Mouse (Mus musculus): ENCODE results near the gene Ddx51. TPM values are rescaled to one million over a fixed set of nuclear protein-coding genes. Genes with fewer than 3 reads are reported as not detected.

Ddx51 gene
- total and polyA plus RNA-seq, 2 experiments from 2014 or later = 2.6 to 4.4 TPM

DNA sequence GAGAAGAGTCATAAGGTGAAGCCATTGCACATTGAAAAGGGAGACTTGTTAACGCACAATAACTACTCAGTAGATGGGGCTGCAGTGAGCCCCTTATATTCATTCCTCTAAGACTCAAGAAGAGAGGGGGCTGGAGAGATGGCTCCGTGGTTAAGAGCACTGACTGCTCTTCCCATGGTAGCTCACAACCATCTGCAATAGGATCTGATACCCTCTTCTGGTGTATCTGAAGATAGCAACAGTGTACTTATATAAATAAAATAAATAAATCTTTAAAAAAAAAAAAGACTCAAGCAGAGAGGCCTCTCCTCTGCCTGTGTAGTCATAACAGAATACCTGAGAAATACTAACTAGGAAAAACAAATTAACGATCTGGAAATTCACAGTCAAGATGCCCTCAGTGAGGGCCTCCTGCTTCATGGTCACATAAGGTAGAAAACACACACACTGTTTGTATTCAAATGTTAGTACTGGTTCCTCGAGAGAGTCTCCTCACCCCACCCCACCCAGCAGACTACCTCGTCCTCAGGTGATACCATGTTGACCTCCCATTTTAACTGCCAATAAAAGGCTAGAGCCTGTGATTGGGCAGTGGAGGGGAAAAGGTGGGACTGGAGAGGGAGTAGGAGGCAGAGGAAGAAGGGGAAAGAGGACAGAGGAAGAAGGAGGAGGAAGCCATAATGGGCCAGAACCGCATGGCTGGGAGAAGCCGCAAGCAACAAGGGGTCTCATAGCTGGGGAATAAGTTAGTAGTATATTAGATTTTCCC lies 14.8 kb upstream of the Ddx51 start:
- Histone ChIP-seq H3K4me3 (ENCODE audit: low read depth, low read length) (no peak overlapping the region), H3K27me3 (ENCODE audit: control insufficient read depth, insufficient read depth, low read length) (0 out of 2 replicates have a peak, but pooled peaks cover 5% of the 10 kb centered on the region), H3K27ac (ENCODE audit: low read depth) (no peak overlapping the region), H3K9ac (replicated peaks; ENCODE audit: low read depth, low read length) (no peak overlapping the region), H3K36me3 (replicated peaks; ENCODE audit: control insufficient read depth, insufficient read depth, low read length) (no peaks in the 10 kb centered on the region), H3K4me1 (ENCODE audit: control insufficient read depth, insufficient read depth) (no peaks in the 10 kb centered on the region), H3K9me3 (replicated peaks; ENCODE audit: control insufficient read depth, low read length) (no peaks in the 10 kb centered on the region), H3K4me2 (ENCODE audit: low read depth, low read length) (no peak overlapping the region)
- DNase-seq (ENCODE audit: low spot score) (no peak), ATAC-seq (ENCODE audit: insufficient read depth, low read depth) (no peak)
- TF ChIP-seq EP300 (IDR thresholded peaks at IDR 0.05; ENCODE audit: low read depth) (no peak), CTCF (IDR thresholded peaks at IDR 0.05; ENCODE audit: low read depth) (no peak)
- WGBS = 72% methylated on average over 7 of the region's 7 CpGs

DNA sequence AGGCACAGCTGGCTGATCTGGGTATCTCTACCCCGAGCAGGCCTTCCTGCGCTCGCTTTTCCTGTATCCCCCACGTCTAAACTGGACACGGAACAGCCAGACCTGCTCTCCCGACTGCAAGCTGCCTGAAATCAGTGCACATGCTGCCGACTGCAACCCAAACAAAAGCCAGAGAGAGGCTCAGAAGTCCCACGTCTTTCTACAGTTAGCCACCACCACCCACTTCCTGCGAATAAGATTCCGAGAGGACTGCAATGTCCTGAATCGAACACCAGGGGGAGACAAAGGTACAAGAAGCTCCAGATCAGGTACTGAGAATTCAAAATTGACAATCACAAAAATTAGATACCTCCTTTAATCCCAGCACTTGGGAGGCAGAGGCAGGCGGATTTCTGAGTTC lies 13.8 kb upstream of the Ddx51 start:
- ATAC-seq (ENCODE audit: insufficient read depth, low read depth) (no peak), DNase-seq (ENCODE audit: low spot score) (peak; percentile 80)
- peak overlapping the region; percentile 39 for H3K4me2 ChIP-seq (ENCODE audit: low read depth, low read length)
- no peak overlapping the region for H3K9ac ChIP-seq (replicated peaks; ENCODE audit: low read depth, low read length)
- H3K4me3 ChIP-seq (ENCODE audit: low read depth, low read length) = no peak overlapping the region
- no peaks in the 10 kb centered on the region for H3K4me1 ChIP-seq (ENCODE audit: control insufficient read depth, insufficient read depth)
- H3K36me3 ChIP-seq (replicated peaks; ENCODE audit: control insufficient read depth, insufficient read depth, low read length) = no peaks in the 10 kb centered on the region
- TF ChIP-seq EP300 (IDR thresholded peaks at IDR 0.05; ENCODE audit: low read depth) = no peak
- peak; percentile 81 for TF ChIP-seq CTCF (IDR thresholded peaks at IDR 0.05; ENCODE audit: low read depth)
- no peaks in the 10 kb centered on the region for H3K9me3 ChIP-seq (replicated peaks; ENCODE audit: control insufficient read depth, low read length)
- H3K27ac ChIP-seq (ENCODE audit: low read depth) = no peak overlapping the region
- 19% methylated on average over 12 of the region's 12 CpGs for WGBS
- H3K27me3 ChIP-seq (ENCODE audit: control insufficient read depth, insufficient read depth, low read length) = 0 out of 2 replicates have a peak, but pooled peaks cover 5% of the 10 kb centered on the region

DNA sequence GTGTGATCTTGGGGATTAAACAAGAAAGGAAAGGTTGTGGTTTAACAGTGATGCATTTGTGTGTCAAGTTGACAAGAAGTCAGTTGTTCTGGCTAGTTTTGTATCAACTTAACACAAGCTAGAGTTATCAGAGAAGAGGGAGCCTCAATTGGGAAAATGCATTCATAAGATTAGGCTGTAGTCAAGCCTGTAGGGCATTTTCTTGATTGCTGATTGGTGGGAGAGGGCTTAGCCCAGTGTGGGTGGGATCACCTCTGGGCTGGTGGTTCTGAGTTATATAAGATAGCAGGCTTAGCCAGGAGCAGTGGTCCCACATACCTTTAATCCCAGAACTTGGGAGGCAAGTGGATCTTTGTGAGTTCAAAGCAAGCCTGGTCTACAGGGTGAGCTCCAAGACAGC lies 6.9 kb upstream of the Ddx51 start:
- ATAC-seq (ENCODE audit: insufficient read depth, low read depth) = no peak
- no peak for DNase-seq (ENCODE audit: low spot score)
- H3K27me3 ChIP-seq (ENCODE audit: control insufficient read depth, insufficient read depth, low read length) = no peaks in the 10 kb centered on the region
- H3K4me1 ChIP-seq (ENCODE audit: control insufficient read depth, insufficient read depth) = no peaks in the 10 kb centered on the region
- no peak overlapping the region for H3K27ac ChIP-seq (ENCODE audit: low read depth)
- H3K4me3 ChIP-seq (ENCODE audit: low read depth, low read length) = no peak overlapping the region
- H3K36me3 ChIP-seq (replicated peaks; ENCODE audit: control insufficient read depth, insufficient read depth, low read length) = peaks cover 47% of the 10 kb centered on the region
- no peak overlapping the region for H3K9ac ChIP-seq (replicated peaks; ENCODE audit: low read depth, low read length)
- no peak overlapping the region for H3K4me2 ChIP-seq (ENCODE audit: low read depth, low read length)
- H3K9me3 ChIP-seq (replicated peaks; ENCODE audit: control insufficient read depth, low read length) = no peaks in the 10 kb centered on the region
- TF ChIP-seq CTCF (IDR thresholded peaks at IDR 0.05; ENCODE audit: low read depth) (no peak), EP300 (IDR thresholded peaks at IDR 0.05; ENCODE audit: low read depth) (no peak)

DNA sequence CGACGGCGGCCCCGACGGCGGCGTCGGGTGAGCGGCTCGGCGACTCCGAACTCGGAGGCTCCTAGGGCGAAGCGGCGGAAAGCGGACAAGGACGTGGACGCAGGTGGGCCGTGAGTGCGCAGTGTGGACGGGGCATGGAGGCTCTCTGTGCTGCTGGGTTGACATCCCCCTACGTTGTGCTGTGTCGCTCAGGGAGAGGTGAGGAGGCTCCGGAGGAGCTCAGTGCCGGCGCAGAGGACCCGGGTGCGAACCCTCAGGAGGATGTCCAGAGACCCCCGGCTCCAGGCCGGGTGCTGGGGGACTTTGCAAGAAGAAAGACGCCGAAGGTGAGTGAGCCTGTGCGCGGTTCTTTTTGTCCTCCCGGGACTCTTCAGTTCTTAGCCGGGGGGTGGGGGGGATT lies 435 bp downstream of the Ddx51 start:
- TF ChIP-seq EP300 (IDR thresholded peaks at IDR 0.05; ENCODE audit: low read depth) = no peak
- no peak for TF ChIP-seq CTCF (IDR thresholded peaks at IDR 0.05; ENCODE audit: low read depth)
- DNase-seq (ENCODE audit: low spot score) (no peak), ATAC-seq (ENCODE audit: insufficient read depth, low read depth) (peak; percentile 29)
- H3K27me3 ChIP-seq (ENCODE audit: control insufficient read depth, insufficient read depth, low read length) = no peaks in the 10 kb centered on the region
- 2% methylated on average over 36 of the region's 37 CpGs for WGBS
- H3K36me3 ChIP-seq (replicated peaks; ENCODE audit: control insufficient read depth, insufficient read depth, low read length) = peaks cover 61% of the 10 kb centered on the region
- peak overlapping the region; percentile 98 for H3K4me2 ChIP-seq (ENCODE audit: low read depth, low read length)
- peaks cover 11% of the 10 kb centered on the region for H3K4me1 ChIP-seq (ENCODE audit: control insufficient read depth, insufficient read depth)
- no peak overlapping the region for H3K27ac ChIP-seq (ENCODE audit: low read depth)
- H3K4me3 ChIP-seq (ENCODE audit: low read depth, low read length) = peak overlapping the region; percentile 99
- no peaks in the 10 kb centered on the region for H3K9me3 ChIP-seq (replicated peaks; ENCODE audit: control insufficient read depth, low read length)
- peak overlapping the region; percentile 84 for H3K9ac ChIP-seq (replicated peaks; ENCODE audit: low read depth, low read length)

DNA sequence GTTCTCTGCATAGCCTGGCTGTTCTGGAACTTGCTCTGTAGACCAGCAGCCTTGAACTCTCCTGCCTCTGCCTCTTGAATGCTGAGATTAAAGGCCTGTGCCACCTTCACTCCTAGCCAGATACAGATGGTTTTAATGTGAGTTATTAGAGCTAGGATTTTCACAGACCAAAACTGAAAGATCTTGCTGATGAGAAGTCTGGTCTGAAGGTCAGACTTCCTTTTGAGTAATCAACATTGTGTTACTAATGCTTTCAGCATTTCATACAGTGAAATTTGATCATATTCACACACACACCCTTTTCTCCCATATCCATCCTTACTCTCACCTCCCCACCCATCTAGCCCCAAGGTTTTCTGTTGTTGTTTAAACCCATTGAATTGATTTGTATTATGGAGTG lies 6.4 kb downstream of the Ddx51 start:
- TF ChIP-seq EP300 (IDR thresholded peaks at IDR 0.05; ENCODE audit: low read depth) = no peak
- TF ChIP-seq CTCF (IDR thresholded peaks at IDR 0.05; ENCODE audit: low read depth) = no peak
- Histone ChIP-seq H3K27ac (ENCODE audit: low read depth) (no peak overlapping the region), H3K36me3 (replicated peaks; ENCODE audit: control insufficient read depth, insufficient read depth, low read length) (peaks cover 81% of the 10 kb centered on the region), H3K4me2 (ENCODE audit: low read depth, low read length) (no peak overlapping the region), H3K4me3 (ENCODE audit: low read depth, low read length) (no peak overlapping the region), H3K4me1 (ENCODE audit: control insufficient read depth, insufficient read depth) (no peaks in the 10 kb centered on the region), H3K27me3 (ENCODE audit: control insufficient read depth, insufficient read depth, low read length) (no peaks in the 10 kb centered on the region), H3K9ac (replicated peaks; ENCODE audit: low read depth, low read length) (no peak overlapping the region), H3K9me3 (replicated peaks; ENCODE audit: control insufficient read depth, low read length) (no peaks in the 10 kb centered on the region)
- DNase-seq (ENCODE audit: low spot score) = no peak
- ATAC-seq (ENCODE audit: insufficient read depth, low read depth) = no peak

DNA sequence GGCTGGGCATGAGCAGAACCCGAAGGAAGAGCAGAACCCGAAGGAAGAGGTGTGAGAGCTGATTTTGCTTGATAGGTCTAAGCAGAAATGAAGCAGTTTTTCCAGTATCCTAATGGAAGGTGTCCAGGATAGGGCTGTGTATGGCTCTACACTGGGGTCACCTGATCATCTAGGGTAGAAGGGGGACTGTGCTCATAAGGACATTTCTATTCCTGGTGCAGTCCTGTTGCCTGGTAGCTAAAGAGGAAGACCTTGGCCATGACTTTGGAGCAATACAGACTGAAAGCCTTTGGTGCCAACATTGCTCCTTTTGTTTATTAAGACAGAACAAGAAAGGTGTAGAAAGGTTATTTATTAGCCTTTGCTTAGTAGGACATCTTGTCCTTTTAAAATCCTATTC lies 10.8 kb downstream of the Ddx51 start:
- Histone ChIP-seq H3K27ac (ENCODE audit: low read depth) (no peak overlapping the region), H3K9me3 (replicated peaks; ENCODE audit: control insufficient read depth, low read length) (no peaks in the 10 kb centered on the region), H3K27me3 (ENCODE audit: control insufficient read depth, insufficient read depth, low read length) (no peaks in the 10 kb centered on the region), H3K4me1 (ENCODE audit: control insufficient read depth, insufficient read depth) (no peaks in the 10 kb centered on the region), H3K4me2 (ENCODE audit: low read depth, low read length) (no peak overlapping the region), H3K4me3 (ENCODE audit: low read depth, low read length) (no peak overlapping the region), H3K36me3 (replicated peaks; ENCODE audit: control insufficient read depth, insufficient read depth, low read length) (peaks cover 84% of the 10 kb centered on the region), H3K9ac (replicated peaks; ENCODE audit: low read depth, low read length) (no peak overlapping the region)
- 71% methylated on average over 2 of the region's 2 CpGs for WGBS
- DNase-seq (ENCODE audit: low spot score) (no peak), ATAC-seq (ENCODE audit: insufficient read depth, low read depth) (no peak)
- TF ChIP-seq EP300 (IDR thresholded peaks at IDR 0.05; ENCODE audit: low read depth) = no peak
- no peak for TF ChIP-seq CTCF (IDR thresholded peaks at IDR 0.05; ENCODE audit: low read depth)

Measured in heart, postnatal 0 days (tissue).